Mouse (Mus musculus) brain, embryonic 14.5 days (tissue): ENCODE measurements around the gene Acsl1.

ENCODE experiments used
- CTCF ChIP-seq: fragments of 200-500 bp; IDR thresholded peaks from 2 replicates; pipeline ENCODE4 v1.5.1; 2012; ENCODE audit warnings: inconsistent platforms, mild to moderate bottlenecking, moderate library complexity, borderline replicate concordance; ENCODE audit not compliant: insufficient read depth, insufficient read length; ENCODE audit errors: extremely low read depth
- POLR2A ChIP-seq: fragments of 200-500 bp; IDR thresholded peaks from 2 replicates; pipeline ENCODE4 v1.6.1; 2012; ENCODE audit warnings: mild to moderate bottlenecking, inconsistent platforms, borderline replicate concordance; ENCODE audit not compliant: poor library complexity, insufficient read depth, insufficient read length, severe bottlenecking; ENCODE audit errors: extremely low read depth

DNA sequence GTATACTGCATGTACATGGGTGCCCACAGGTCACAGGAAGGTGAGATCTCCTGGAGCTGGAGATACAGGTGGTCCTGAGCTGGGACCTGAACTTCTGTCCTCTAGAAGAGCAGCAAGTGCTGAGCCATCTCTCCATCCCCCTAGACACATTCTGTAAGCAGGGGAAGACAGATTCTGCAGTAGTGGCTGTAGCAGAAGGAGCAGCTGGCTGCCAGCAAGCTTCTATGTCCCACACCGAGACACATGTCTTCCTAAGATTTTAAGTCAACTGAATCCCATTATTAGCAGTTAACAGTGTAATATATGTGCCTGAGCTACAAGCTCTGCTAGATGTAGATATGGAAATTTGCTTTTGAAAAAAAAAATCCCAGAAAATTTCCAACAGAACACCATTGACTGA is 18.4 kb downstream of the Acsl1 start:
- no peak for TF ChIP-seq CTCF
- TF ChIP-seq POLR2A = no peak
